Mouse (Mus musculus) CH12.LX (cell line): ENCODE data around the gene Fam219a.

Experiments
- ELF1 ChIP-seq: IDR thresholded peaks from 2 replicates; pipeline ENCODE4 v1.6.1; 2014; ENCODE audit warnings: low read depth, mild to moderate bottlenecking, inconsistent platforms, low read length, improper control_type of control experiment
- POLR2A ChIP-seq: IDR thresholded peaks from 2 replicates; pipeline ENCODE4 v1.6.1; 2011; ENCODE audit warnings: low read depth, mild to moderate bottlenecking, improper control_type of control experiment, low read length
- SIN3A ChIP-seq: IDR thresholded peaks from 2 replicates; pipeline ENCODE4 v1.6.1; 2012; ENCODE audit warnings: low read length, improper control_type of control experiment, inconsistent platforms
- USF1 ChIP-seq: IDR thresholded peaks from 2 replicates; pipeline ENCODE4 v1.6.1; 2014; ENCODE audit warnings: low read depth, mild to moderate bottlenecking, inconsistent platforms, low read length, improper control_type of control experiment
- USF2 ChIP-seq: conservative IDR thresholded peaks from 2 replicates; pipeline ENCODE4 v1.6.1; 2011; ENCODE audit warnings: low read depth, low read length, improper control_type of control experiment
- ZNF384 ChIP-seq: IDR thresholded peaks from 2 replicates; pipeline ENCODE4 v1.6.1; 2012; ENCODE audit warnings: low read depth, low read length, improper control_type of control experiment, inconsistent platforms

GRCm38 (mm10) chr4:41506906-41507305 lies 62.4 kb downstream of the Fam219a start:
- TF ChIP-seq POLR2A (no peak), USF2 (no peak), SIN3A (no peak), USF1 (no peak), ELF1 (no peak), ZNF384 (no peak)
